Mouse (Mus musculus): ENCODE measurements at regions not wholly inside any gene's neighbourhood (a gene's known extent, or its start where the extent isn't known, plus 50 kb on each side); places are given as distances from the start of the nearest gene placed in this dataset.
"Not testable (repeated sequence)": the region's sequence is repeated elsewhere in the genome, so short reads cannot be mapped to it uniquely, and the experiment has no call there.

DNA sequence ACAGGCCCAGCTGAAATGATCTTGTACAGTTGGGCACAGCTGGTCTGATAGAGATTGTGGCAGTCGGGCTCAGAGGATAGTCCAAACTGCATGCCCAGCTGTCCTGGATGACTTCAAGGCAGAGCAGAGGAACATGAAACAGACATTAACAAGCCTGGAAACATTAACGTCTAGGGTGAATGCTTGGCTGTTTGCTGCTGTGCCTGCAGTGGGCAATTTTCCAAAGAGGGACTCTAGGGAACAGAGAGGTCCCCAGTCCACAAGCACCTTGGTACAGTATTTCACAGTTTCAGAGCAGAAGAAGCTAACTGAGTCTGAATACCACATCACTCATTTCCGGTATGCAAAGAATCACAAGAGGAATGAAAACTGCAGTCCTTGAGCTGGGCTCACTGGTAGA lies 135.2 kb upstream of the Ubl3 start:
- no peaks in the 10 kb centered on the region for H3K27me3 ChIP-seq (ENCODE audit: control insufficient read depth, insufficient read depth, low read length, poor library complexity, severe bottlenecking)
- H3K4me1 ChIP-seq (ENCODE audit: control insufficient read depth, insufficient read depth, low read length): no peaks in the 10 kb centered on the region
- H3K36me3 ChIP-seq (ENCODE audit: control insufficient read depth, insufficient read depth, low read length, poor library complexity, severe bottlenecking): no peaks in the 10 kb centered on the region
- no peak for TF ChIP-seq EP300 (IDR thresholded peaks at IDR 0.05; ENCODE audit: insufficient read depth, low read depth, low read length)
- no peaks in the 10 kb centered on the region for H3K9me3 ChIP-seq (replicated peaks; ENCODE audit: control insufficient read depth, insufficient read depth, low read length, poor library complexity, severe bottlenecking)
- H3K9ac ChIP-seq (ENCODE audit: low read depth, poor library complexity, severe bottlenecking): no peak overlapping the region
- no peak overlapping the region for H3K27ac ChIP-seq (ENCODE audit: insufficient read depth, low read length)
- no peak overlapping the region for H3K4me3 ChIP-seq (ENCODE audit: low read depth, low read length)

DNA sequence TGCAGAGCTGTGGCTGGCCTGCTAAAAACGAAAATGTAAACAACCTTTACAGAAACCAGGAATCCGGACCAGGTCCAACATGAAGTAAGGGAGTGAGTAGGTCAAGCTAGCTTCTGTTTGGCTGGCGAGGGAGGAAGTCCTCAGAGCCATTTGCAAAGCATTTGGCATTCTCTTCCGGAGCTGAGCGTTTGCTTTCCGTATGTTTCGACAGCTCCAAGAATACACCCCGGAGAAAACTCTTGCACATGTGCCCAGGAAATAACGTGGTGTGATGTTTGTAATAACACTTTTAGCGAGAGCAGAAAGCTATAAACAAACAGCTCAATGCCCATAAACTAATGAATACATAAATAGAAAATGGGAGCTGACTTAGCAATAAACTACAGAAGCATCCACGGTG lies 131.6 kb upstream of the Ubl3 start:
- Histone ChIP-seq H3K27me3 (ENCODE audit: control insufficient read depth, insufficient read depth, low read length, poor library complexity, severe bottlenecking) (no peaks in the 10 kb centered on the region), H3K9me3 (replicated peaks; ENCODE audit: control insufficient read depth, insufficient read depth, low read length, poor library complexity, severe bottlenecking) (no peaks in the 10 kb centered on the region), H3K9ac (ENCODE audit: low read depth, poor library complexity, severe bottlenecking) (no peak overlapping the region), H3K27ac (ENCODE audit: insufficient read depth, low read length) (no peak overlapping the region), H3K36me3 (ENCODE audit: control insufficient read depth, insufficient read depth, low read length, poor library complexity, severe bottlenecking) (no peaks in the 10 kb centered on the region), H3K4me3 (ENCODE audit: low read depth, low read length) (no peak overlapping the region), H3K4me1 (ENCODE audit: control insufficient read depth, insufficient read depth, low read length) (no peaks in the 10 kb centered on the region)
- TF ChIP-seq EP300 (IDR thresholded peaks at IDR 0.05; ENCODE audit: insufficient read depth, low read depth, low read length): no peak
- no peak for TF ChIP-seq CTCF (IDR thresholded peaks at IDR 0.05; ENCODE audit: low read depth, low read length)
- TF ChIP-seq POLR2A (IDR thresholded peaks at IDR 0.05; ENCODE audit: insufficient read depth, low read length): no peak

DNA sequence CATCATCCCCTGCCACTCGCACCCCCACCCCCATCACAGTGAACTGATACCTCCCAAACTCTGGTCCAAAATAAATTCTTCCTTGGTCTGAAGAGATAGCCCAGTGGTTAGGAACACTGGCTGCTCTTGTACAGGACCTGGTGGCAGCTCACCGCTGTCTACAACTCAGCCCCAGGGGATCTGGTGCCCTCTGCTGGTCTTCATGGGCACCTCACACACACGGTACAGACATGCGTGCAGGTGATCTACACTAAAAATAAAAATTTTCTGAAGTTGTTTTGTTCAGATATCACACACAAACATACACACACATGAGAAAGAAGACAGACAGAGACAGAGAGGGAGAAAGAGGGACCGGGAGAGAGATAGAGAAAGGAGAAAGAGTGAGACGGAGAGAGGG lies 130.0 kb upstream of the Ubl3 start:
- no peak overlapping the region for H3K9ac ChIP-seq (ENCODE audit: low read depth, poor library complexity, severe bottlenecking)
- no peaks in the 10 kb centered on the region for H3K9me3 ChIP-seq (replicated peaks; ENCODE audit: control insufficient read depth, insufficient read depth, low read length, poor library complexity, severe bottlenecking)
- no peak overlapping the region for H3K27ac ChIP-seq (ENCODE audit: insufficient read depth, low read length)
- TF ChIP-seq CTCF (IDR thresholded peaks at IDR 0.05; ENCODE audit: low read depth, low read length) (peak; percentile 43), EP300 (IDR thresholded peaks at IDR 0.05; ENCODE audit: insufficient read depth, low read depth, low read length) (no peak), POLR2A (IDR thresholded peaks at IDR 0.05; ENCODE audit: insufficient read depth, low read length) (no peak)
- H3K4me3 ChIP-seq (ENCODE audit: low read depth, low read length): no peak overlapping the region
- H3K27me3 ChIP-seq (ENCODE audit: control insufficient read depth, insufficient read depth, low read length, poor library complexity, severe bottlenecking): no peaks in the 10 kb centered on the region
- H3K36me3 ChIP-seq (ENCODE audit: control insufficient read depth, insufficient read depth, low read length, poor library complexity, severe bottlenecking): no peaks in the 10 kb centered on the region
- no peaks in the 10 kb centered on the region for H3K4me1 ChIP-seq (ENCODE audit: control insufficient read depth, insufficient read depth, low read length)

DNA sequence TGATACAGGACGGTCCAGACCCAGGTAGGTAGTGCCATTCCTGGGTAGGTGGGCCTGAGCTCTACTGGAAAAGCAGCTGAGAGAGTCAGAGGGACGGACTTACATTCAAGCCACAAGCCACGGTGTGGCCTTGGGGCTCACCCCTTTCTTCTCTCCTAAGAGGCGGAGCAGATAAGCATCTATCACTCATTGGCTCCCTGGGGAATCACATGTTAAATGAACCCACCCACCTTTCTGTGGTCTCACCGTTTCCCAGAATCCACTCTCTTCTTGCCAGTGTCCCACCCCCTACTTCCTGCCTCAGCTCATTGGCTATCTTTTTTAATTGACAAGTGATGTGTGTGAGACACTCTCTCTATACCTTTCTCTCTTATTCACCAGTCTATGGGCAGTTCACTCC lies 127.8 kb upstream of the Ubl3 start:
- Histone ChIP-seq H3K27ac (ENCODE audit: insufficient read depth, low read length) (no peak overlapping the region), H3K4me1 (ENCODE audit: control insufficient read depth, insufficient read depth, low read length) (no peaks in the 10 kb centered on the region), H3K9me3 (replicated peaks; ENCODE audit: control insufficient read depth, insufficient read depth, low read length, poor library complexity, severe bottlenecking) (no peaks in the 10 kb centered on the region), H3K9ac (ENCODE audit: low read depth, poor library complexity, severe bottlenecking) (no peak overlapping the region), H3K27me3 (ENCODE audit: control insufficient read depth, insufficient read depth, low read length, poor library complexity, severe bottlenecking) (no peaks in the 10 kb centered on the region), H3K36me3 (ENCODE audit: control insufficient read depth, insufficient read depth, low read length, poor library complexity, severe bottlenecking) (no peaks in the 10 kb centered on the region), H3K4me3 (ENCODE audit: low read depth, low read length) (no peak overlapping the region)
- no peak for TF ChIP-seq EP300 (IDR thresholded peaks at IDR 0.05; ENCODE audit: insufficient read depth, low read depth, low read length)
- no peak for TF ChIP-seq POLR2A (IDR thresholded peaks at IDR 0.05; ENCODE audit: insufficient read depth, low read length)
- TF ChIP-seq CTCF (IDR thresholded peaks at IDR 0.05; ENCODE audit: low read depth, low read length): no peak

DNA sequence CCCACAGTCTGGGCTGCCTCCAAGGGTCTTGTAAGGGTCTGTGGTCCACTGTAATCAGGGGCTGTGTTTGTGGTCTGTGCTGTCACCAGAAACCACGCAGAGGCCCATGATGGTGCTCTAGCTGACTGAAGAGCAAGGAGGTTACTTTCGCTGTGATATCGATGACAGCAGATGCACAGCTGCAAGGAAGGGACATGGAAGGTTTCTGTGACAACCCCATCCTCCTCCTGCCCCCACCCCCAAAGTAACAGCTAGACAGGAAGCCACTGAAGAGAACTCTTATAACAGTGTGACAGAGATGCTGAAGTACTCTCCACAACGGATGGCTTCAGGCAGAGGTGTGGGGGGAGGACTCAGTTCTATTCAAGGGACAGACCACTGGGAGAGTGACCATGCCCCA lies 127.0 kb upstream of the Ubl3 start:
- H3K27ac ChIP-seq (ENCODE audit: insufficient read depth, low read length): no peak overlapping the region

DNA sequence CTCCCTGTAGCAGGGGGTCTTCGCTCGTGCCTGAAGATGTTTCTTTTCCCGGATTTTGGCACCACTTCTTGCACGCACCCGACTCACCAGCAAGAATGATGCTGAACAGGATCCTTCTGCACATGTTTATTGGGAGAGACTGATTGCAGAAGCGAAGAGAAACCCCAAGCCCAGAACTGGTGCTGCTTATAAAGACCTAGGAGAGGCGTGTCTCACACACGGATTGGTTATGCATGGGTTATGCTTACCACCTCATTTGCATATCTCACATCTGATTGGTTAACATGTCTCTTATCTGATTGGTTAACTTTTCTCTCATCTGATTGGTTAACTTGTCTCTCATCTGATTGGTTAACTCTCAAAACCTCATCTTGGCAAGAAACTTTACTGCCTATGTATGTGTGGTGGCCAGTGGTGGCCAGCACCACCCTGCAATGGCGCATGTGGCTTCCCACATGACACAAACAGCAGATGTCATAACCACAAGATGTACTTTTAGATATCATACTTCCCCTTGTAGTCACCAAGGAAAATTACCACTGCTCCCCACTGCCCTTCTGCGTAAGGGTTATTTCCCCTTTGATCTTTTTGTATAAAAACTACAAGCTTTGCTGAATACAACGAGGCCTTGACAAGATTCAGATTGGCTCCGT lies 125.8 kb upstream of the Ubl3 start:
- H3K4me1 ChIP-seq (ENCODE audit: control insufficient read depth, insufficient read depth, low read length); H3K27ac ChIP-seq (ENCODE audit: insufficient read depth, low read length); H3K9ac ChIP-seq (ENCODE audit: low read depth, poor library complexity, severe bottlenecking); H3K36me3 ChIP-seq (ENCODE audit: control insufficient read depth, insufficient read depth, low read length, poor library complexity, severe bottlenecking); H3K4me3 ChIP-seq (ENCODE audit: low read depth, low read length); H3K9me3 ChIP-seq (replicated peaks; ENCODE audit: control insufficient read depth, insufficient read depth, low read length, poor library complexity, severe bottlenecking); H3K27me3 ChIP-seq (ENCODE audit: control insufficient read depth, insufficient read depth, low read length, poor library complexity, severe bottlenecking): not testable (repeated sequence)

More for the DNA sequence above, 127.0 kb upstream of the Ubl3 start:
- H3K27me3 ChIP-seq (ENCODE audit: control insufficient read depth, insufficient read depth, low read length, poor library complexity, severe bottlenecking): no peaks in the 10 kb centered on the region
- H3K4me3 ChIP-seq (ENCODE audit: low read depth, low read length): no peak overlapping the region
- H3K9me3 ChIP-seq (replicated peaks; ENCODE audit: control insufficient read depth, insufficient read depth, low read length, poor library complexity, severe bottlenecking): no peaks in the 10 kb centered on the region
- no peaks in the 10 kb centered on the region for H3K36me3 ChIP-seq (ENCODE audit: control insufficient read depth, insufficient read depth, low read length, poor library complexity, severe bottlenecking)
- H3K4me1 ChIP-seq (ENCODE audit: control insufficient read depth, insufficient read depth, low read length): no peaks in the 10 kb centered on the region
- no peak overlapping the region for H3K9ac ChIP-seq (ENCODE audit: low read depth, poor library complexity, severe bottlenecking)
- TF ChIP-seq EP300 (IDR thresholded peaks at IDR 0.05; ENCODE audit: insufficient read depth, low read depth, low read length): no peak
- TF ChIP-seq CTCF (IDR thresholded peaks at IDR 0.05; ENCODE audit: low read depth, low read length): no peak
- no peak for TF ChIP-seq POLR2A (IDR thresholded peaks at IDR 0.05; ENCODE audit: insufficient read depth, low read length)

Data from ES-Bruce4 (cell line).